Mouse (Mus musculus) hindbrain, embryonic 16.5 days (tissue): ENCODE measurements around the gene Ptpn13. TPM values are rescaled to one million over a fixed set of nuclear protein-coding genes. Genes with fewer than 3 reads are reported as not detected.

ENCODE experiments used
- ATAC-seq: fragments of 200-750 bp; cut with Nextera tagmentation; 2 replicates; pipeline ENCODE4 v1.8.0; 2017; ENCODE audit warnings: moderate TSS enrichment, moderate library complexity
- H3K27ac ChIP-seq: fragments of 300-500 bp; sonication (generic); 2 replicates; pipeline ENCODE4 v1.5.1; 2014; ENCODE audit warnings: low read depth, mild to moderate bottlenecking, control low read depth, low read length, moderate library complexity
- H3K27me3 ChIP-seq: fragments of 300-500 bp; sonication (generic); replicated peaks from 2 replicates; pipeline ENCODE4 v1.6.1; 2014; ENCODE audit warnings: low read length; ENCODE audit not compliant: control insufficient read depth, insufficient read depth
- H3K36me3 ChIP-seq: fragments of 300-500 bp; sonication (generic); 2 replicates; pipeline ENCODE4 v1.6.1; 2014; ENCODE audit warnings: mild to moderate bottlenecking, low read length, moderate library complexity, mixed read lengths; ENCODE audit not compliant: control insufficient read depth, insufficient read depth
- H3K4me1 ChIP-seq: fragments of 300-500 bp; sonication (generic); 2 replicates; pipeline ENCODE4 v1.6.1; 2014; ENCODE audit warnings: low read depth, low read length; ENCODE audit not compliant: control insufficient read depth, insufficient read depth
- H3K4me2 ChIP-seq: fragments of 300-500 bp; sonication (generic); 2 replicates; pipeline ENCODE4 v1.6.1; 2014; ENCODE audit warnings: mild to moderate bottlenecking, low read length, control low read depth, moderate library complexity
- H3K4me3 ChIP-seq: fragments of 300-500 bp; sonication (generic); 2 replicates; pipeline ENCODE4 v1.5.1; 2014; ENCODE audit warnings: mild to moderate bottlenecking, low read length, control low read depth, moderate library complexity
- H3K9ac ChIP-seq: fragments of 300-500 bp; sonication (generic); 2 replicates; pipeline ENCODE4 v1.6.1; 2014; ENCODE audit warnings: low read depth, mild to moderate bottlenecking, control low read depth, low read length, moderate library complexity
- H3K9me3 ChIP-seq: fragments of 300-500 bp; sonication (generic); 2 replicates; pipeline ENCODE4 v1.6.1; 2014; ENCODE audit warnings: mild to moderate bottlenecking, low read length, moderate library complexity; ENCODE audit not compliant: control insufficient read depth
- WGBS: fragments of 180-500 bp; shearing (Covaris S2); extraction: QIAGEN DNeasy Blood & Tissue Kit; methylation state at CpG from one replicate; pipeline ENCODE4 v1.1.7; 2014; 5-methylcytosine and 5-hydroxymethylcytosine counted together
- polyA plus RNA-seq: library from polyadenylated mRNA; unstranded; fragments of >200 nt; fragmentation: Nextera tagmentation; extraction: Ambion mirVana; gene quantifications from 2 replicates; pipeline ENCODE4 v1.2.1, GENCODE M21; 2015

Gene Ptpn13
- polyA plus RNA-seq, 1 experiment from 2014 or later: 3.3 TPM

- Histone ChIP-seq H3K9ac (no peak overlapping the region), H3K27me3 (no peaks in the 10 kb centered on the region), H3K27ac (no peak overlapping the region), H3K4me1 (no peaks in the 10 kb centered on the region), H3K36me3 (no peaks in the 10 kb centered on the region), H3K4me3 (no peak overlapping the region), H3K4me2 (no peak overlapping the region), H3K9me3 (no peaks in the 10 kb centered on the region)
- WGBS: 85% methylated on average over 9 of the region's 9 CpGs
- ATAC-seq: no peak
Measured at GRCm38 (mm10) chr5:103418009-103418408, 7.0 kb upstream of the Ptpn13 start.

- Histone ChIP-seq H3K4me3 (no peak overlapping the region), H3K4me2 (no peak overlapping the region), H3K9me3 (no peaks in the 10 kb centered on the region), H3K4me1 (no peaks in the 10 kb centered on the region), H3K27me3 (no peaks in the 10 kb centered on the region), H3K9ac (no peak overlapping the region), H3K36me3 (no peaks in the 10 kb centered on the region), H3K27ac (no peak overlapping the region)
- 72% methylated on average over 3 of the region's 3 CpGs for WGBS
- no peak for ATAC-seq
Measured at GRCm38 (mm10) chr5:103418886-103419285, 6.1 kb upstream of the Ptpn13 start.

GRCm38 (mm10) chr5:103420568-103420967 is 4.4 kb upstream of the Ptpn13 start:
- no peak for ATAC-seq
- no peaks in the 10 kb centered on the region for H3K27me3 ChIP-seq
- H3K27ac ChIP-seq: no peak overlapping the region
- H3K9ac ChIP-seq: no peak overlapping the region
- peaks cover 7% of the 10 kb centered on the region for H3K4me1 ChIP-seq
- WGBS: 51% methylated on average over 10 of the region's 10 CpGs
- no peak overlapping the region for H3K4me2 ChIP-seq
- no peaks in the 10 kb centered on the region for H3K9me3 ChIP-seq
- H3K36me3 ChIP-seq: no peaks in the 10 kb centered on the region
- H3K4me3 ChIP-seq: no peak overlapping the region

GRCm38 (mm10) chr5:103422609-103423008 is 2.4 kb upstream of the Ptpn13 start:
- H3K4me2 ChIP-seq: no peak overlapping the region
- peaks cover 3% of the 10 kb centered on the region; the same call in 1 of the 2 replicates for H3K27me3 ChIP-seq
- ATAC-seq: no peak
- WGBS: 66% methylated on average over 6 of the region's 6 CpGs
- no peaks in the 10 kb centered on the region for H3K9me3 ChIP-seq
- H3K4me1 ChIP-seq: peaks cover 14% of the 10 kb centered on the region
- no peak overlapping the region for H3K4me3 ChIP-seq
- H3K27ac ChIP-seq: no peak overlapping the region
- no peak overlapping the region for H3K9ac ChIP-seq
- H3K36me3 ChIP-seq: no peaks in the 10 kb centered on the region

- Histone ChIP-seq H3K27ac (no peak overlapping the region; the same call in 1 of the 2 replicates), H3K36me3 (no peaks in the 10 kb centered on the region), H3K4me2 (no peak overlapping the region; the same call in 1 of the 2 replicates), H3K27me3 (peaks cover 3% of the 10 kb centered on the region; the same call in 1 of the 2 replicates), H3K4me1 (peaks cover 14% of the 10 kb centered on the region), H3K9ac (no peak overlapping the region), H3K4me3 (no peak overlapping the region), H3K9me3 (no peaks in the 10 kb centered on the region)
- WGBS: 15% methylated on average over 6 of the region's 6 CpGs
- ATAC-seq: no peak
Measured at GRCm38 (mm10) chr5:103423305-103423926, 1.6 kb upstream of the Ptpn13 start.

GRCm38 (mm10) chr5:103423927-103424315 is 1.1 kb upstream of the Ptpn13 start:
- Histone ChIP-seq H3K36me3 (no peaks in the 10 kb centered on the region), H3K4me3 (no peak overlapping the region), H3K4me1 (peaks cover 14% of the 10 kb centered on the region), H3K9ac (no peak overlapping the region), H3K9me3 (no peaks in the 10 kb centered on the region), H3K27me3 (peaks cover 3% of the 10 kb centered on the region; the same call in 1 of the 2 replicates), H3K27ac (no peak overlapping the region; the same call in 1 of the 2 replicates), H3K4me2 (peak overlapping the region; percentile 99)
- WGBS: 8% methylated on average over 5 of the region's 5 CpGs
- ATAC-seq: no peak

- Histone ChIP-seq H3K4me1 (peaks cover 14% of the 10 kb centered on the region), H3K36me3 (no peaks in the 10 kb centered on the region), H3K27ac (peak overlapping the region; percentile 83), H3K4me2 (peak overlapping the region; percentile 99), H3K9ac (peak overlapping the region; percentile 77), H3K4me3 (peak overlapping the region; percentile 84), H3K27me3 (peaks cover 3% of the 10 kb centered on the region; the same call in 1 of the 2 replicates), H3K9me3 (no peaks in the 10 kb centered on the region)
- peak; percentile 67 for ATAC-seq
- WGBS: under 1% methylated on average over 63 of the region's 67 CpGs
Measured at GRCm38 (mm10) chr5:103425363-103426031, 505 bp downstream of the Ptpn13 start.

- no peaks in the 10 kb centered on the region for H3K36me3 ChIP-seq
- no peak overlapping the region for H3K27ac ChIP-seq
- H3K9ac ChIP-seq: peak overlapping the region; percentile 77
- no peaks in the 10 kb centered on the region for H3K9me3 ChIP-seq
- peaks cover 3% of the 10 kb centered on the region; the same call in 1 of the 2 replicates for H3K27me3 ChIP-seq
- ATAC-seq: no peak
- H3K4me2 ChIP-seq: peak overlapping the region; percentile 99
- H3K4me1 ChIP-seq: peaks cover 14% of the 10 kb centered on the region
- WGBS: 15% methylated on average over 9 of the region's 9 CpGs
- H3K4me3 ChIP-seq: peak overlapping the region; percentile 84
Measured at GRCm38 (mm10) chr5:103426250-103426649, 1.3 kb downstream of the Ptpn13 start.

- Histone ChIP-seq H3K36me3 (no peaks in the 10 kb centered on the region), H3K4me1 (peaks cover 5% of the 10 kb centered on the region), H3K9me3 (no peaks in the 10 kb centered on the region), H3K4me2 (no peak overlapping the region), H3K4me3 (no peak overlapping the region), H3K27ac (no peak overlapping the region), H3K27me3 (peaks cover 3% of the 10 kb centered on the region; the same call in 1 of the 2 replicates), H3K9ac (no peak overlapping the region)
- WGBS: 81% methylated on average over 3 of the region's 3 CpGs
- ATAC-seq: no peak
Measured at GRCm38 (mm10) chr5:103430986-103431385, 6.0 kb downstream of the Ptpn13 start.
